Mouse (Mus musculus) cerebellum, adult 2 months (tissue): ENCODE results near the gene Ces1c.

Source experiments
- CTCF ChIP-seq: fragments of 200-500 bp; IDR thresholded peaks from 2 replicates; pipeline ENCODE4 v1.5.1; 2011; ENCODE audit warnings: low read depth, mild to moderate bottlenecking, control low read depth, low read length, moderate library complexity, borderline replicate concordance; ENCODE audit not compliant: insufficient read depth
- POLR2A ChIP-seq: fragments of 200-500 bp; IDR thresholded peaks from 2 replicates; pipeline ENCODE4 v1.6.1; 2011; ENCODE audit warnings: low read length, control low read depth, borderline replicate concordance; ENCODE audit not compliant: insufficient read depth

DNA sequence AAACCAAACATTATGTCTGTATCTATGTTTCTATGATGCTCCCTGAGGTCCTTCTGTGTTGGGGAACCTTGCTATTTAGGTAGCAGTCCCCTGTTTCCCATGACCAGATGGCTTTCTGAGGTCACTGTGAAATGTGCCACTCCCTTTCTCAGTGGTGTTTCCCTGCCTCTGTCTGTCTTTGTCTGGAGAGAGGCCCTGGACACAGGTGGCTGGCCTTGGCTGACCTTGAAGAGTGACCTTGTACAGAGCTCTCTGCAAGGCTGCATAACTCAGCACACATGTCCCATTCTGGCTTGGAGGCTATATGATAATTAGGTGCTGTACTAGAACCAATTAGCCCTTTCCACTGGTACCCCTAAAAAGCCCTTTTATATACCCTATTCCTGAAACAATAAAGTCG lies 45.5 kb upstream of the Ces1c start:
- TF ChIP-seq CTCF (no peak), POLR2A (no peak)
